Mouse (Mus musculus) erythroblast, adult 5-6 weeks (primary cell): Measurements from ENCODE around the gene Gzmf. TPM values are rescaled to one million over a fixed set of nuclear protein-coding genes. Genes with fewer than 3 reads are reported as not detected.
"Not testable (repeated sequence)": the region's sequence is repeated elsewhere in the genome, so short reads cannot be mapped to it uniquely, and the experiment has no call there.

Experiments used
- ATAC-seq: replicated peaks from 2 replicates; pipeline ENCODE4 v1.8.0; 2016; ENCODE audit warnings: moderate number of reproducible peaks, mild to moderate bottlenecking, moderate TSS enrichment, inconsistent platforms; ENCODE audit not compliant: poor library complexity, low FRiP score, severe bottlenecking
- total RNA-seq, 2 experiments: library from RNA; stranded (forward) in 1 of 2; stranded (reverse) in 1 of 2; fragments of 150-400 nt in 1 of 2; fragments of 200-764, 138-1000 nt in 1 of 2; gene quantifications; 2 replicates each; pipeline versions ENCODE4 v1.2.3 to v1.2.4; 2015 to 2017; ENCODE audit warnings: low replicate concordance in 2 of 2

Gzmf gene
- total RNA-seq (2015; ENCODE audit: low replicate concordance) (not detected in 2 replicates), total RNA-seq (2017; ENCODE audit: low replicate concordance) (not detected in 2 replicates)

GRCm38 (mm10) chr14:56211317-56211716 is at the start of gene Gzmf:
Gene Gzmf, minus strand, starts transcription at chr14:56211417.
- no peak for ATAC-seq

- no peak for ATAC-seq
These were observed 29.2 kb upstream of the Gzmf start for GRCm38 (mm10) chr14:56240409-56240808.

GRCm38 (mm10) chr14:56234556-56234955 is 23.3 kb upstream of the Gzmf start, which contains the start of gene Gzmc:
Gene Gzmc, minus strand, starts transcription at chr14:56234656.
- ATAC-seq: no peak

GRCm38 (mm10) chr14:56205613-56206012 is 5.6 kb downstream of the Gzmf start:
- no peak for ATAC-seq

- not testable (repeated sequence) for ATAC-seq
These were observed 6.2 kb downstream of the Gzmf start for GRCm38 (mm10) chr14:56205021-56205420.

GRCm38 (mm10) chr14:56203975-56204374 is 7.2 kb downstream of the Gzmf start:
- peak; percentile 65; the same call in 1 of the 2 replicates for ATAC-seq

GRCm38 (mm10) chr14:56186946-56187345 is 24.3 kb downstream of the Gzmf start:
- no peak for ATAC-seq

- ATAC-seq: no peak
These were observed 24.7 kb downstream of the Gzmf start for GRCm38 (mm10) chr14:56186521-56186920.

- not testable (repeated sequence) for ATAC-seq
These were observed 33.6 kb downstream of the Gzmf start for GRCm38 (mm10) chr14:56177651-56178050.

GRCm38 (mm10) chr14:56174499-56174898 is 36.7 kb downstream of the Gzmf start, which contains the start of gene Gzmn:
Gene Gzmn, minus strand, starts transcription at chr14:56174599.
- no peak for ATAC-seq

GRCm38 (mm10) chr14:56173396-56173795 is 37.8 kb downstream of the Gzmf start:
- ATAC-seq: no peak

GRCm38 (mm10) chr14:56172744-56173143 is 38.5 kb downstream of the Gzmf start:
- no peak for ATAC-seq

- ATAC-seq: no peak
These were observed 43.2 kb downstream of the Gzmf start for GRCm38 (mm10) chr14:56168009-56168408.

GRCm38 (mm10) chr14:56162109-56162508 is 49.1 kb downstream of the Gzmf start:
- ATAC-seq: no peak

GRCm38 (mm10) chr14:56159479-56159878 is 51.7 kb downstream of the Gzmf start, which contains the start of gene Gzmg:
Gene Gzmg, minus strand, starts transcription at chr14:56159579.
- not testable (repeated sequence) for ATAC-seq

- ATAC-seq: no peak
These were observed 55.9 kb downstream of the Gzmf start for GRCm38 (mm10) chr14:56155340-56155739.

Other genes starting within 250 kb of the Gzmf start
- gene Mcpt1, start 193.4 kb downstream of the Gzmf start, total RNA-seq (2015; ENCODE audit: low replicate concordance): not detected in 2 replicates
- not detected in 2 replicates for gene Mcpt1, start 193.4 kb downstream of the Gzmf start, total RNA-seq (2017; ENCODE audit: low replicate concordance)
- not detected in 2 replicates for gene Mcpt9, start 180.9 kb downstream of the Gzmf start, total RNA-seq (2015; ENCODE audit: low replicate concordance)
- gene Mcpt9, start 180.9 kb downstream of the Gzmf start, total RNA-seq (2017; ENCODE audit: low replicate concordance): not detected in 2 replicates
- not detected in 2 replicates for gene Mcpt2, start 169.4 kb downstream of the Gzmf start, total RNA-seq (2015; ENCODE audit: low replicate concordance)
- gene Mcpt2, start 169.4 kb downstream of the Gzmf start, total RNA-seq (2017; ENCODE audit: low replicate concordance): 0.84 TPM in 1 of 2 replicates, not detected in the other
- gene Mcpt4, start 149.1 kb downstream of the Gzmf start, total RNA-seq (2015; ENCODE audit: low replicate concordance): not detected in 2 replicates
- not detected in 2 replicates for gene Mcpt4, start 149.1 kb downstream of the Gzmf start, total RNA-seq (2017; ENCODE audit: low replicate concordance)
- gene Mcpt8, start 126.1 kb downstream of the Gzmf start, total RNA-seq (2015; ENCODE audit: low replicate concordance): 205 and 289 TPM in 2 replicates
- gene Mcpt8, start 126.1 kb downstream of the Gzmf start, total RNA-seq (2017; ENCODE audit: low replicate concordance): 98.4 and 115 TPM in 2 replicates
- 413 and 487 TPM in 2 replicates for gene Ctsg, start 108.8 kb downstream of the Gzmf start, total RNA-seq (2015; ENCODE audit: low replicate concordance)
- 257 and 291 TPM in 2 replicates for gene Ctsg, start 108.8 kb downstream of the Gzmf start, total RNA-seq (2017; ENCODE audit: low replicate concordance)
- not detected in 2 replicates for gene Gzme, start 90.8 kb downstream of the Gzmf start, total RNA-seq (2015; ENCODE audit: low replicate concordance)
- not detected in 2 replicates for gene Gzme, start 90.8 kb downstream of the Gzmf start, total RNA-seq (2017; ENCODE audit: low replicate concordance)
- not detected in 2 replicates for gene Gzmd, start 78.8 kb downstream of the Gzmf start, total RNA-seq (2015; ENCODE audit: low replicate concordance)
- gene Gzmd, start 78.8 kb downstream of the Gzmf start, total RNA-seq (2017; ENCODE audit: low replicate concordance): not detected in 2 replicates
- gene Gzmg, start 51.8 kb downstream of the Gzmf start, total RNA-seq (2015; ENCODE audit: low replicate concordance): not detected in 2 replicates
- not detected in 2 replicates for gene Gzmg, start 51.8 kb downstream of the Gzmf start, total RNA-seq (2017; ENCODE audit: low replicate concordance)
- gene Gzmn, start 36.8 kb downstream of the Gzmf start, total RNA-seq (2015; ENCODE audit: low replicate concordance): not detected in 2 replicates
- not detected in 2 replicates for gene Gzmn, start 36.8 kb downstream of the Gzmf start, total RNA-seq (2017; ENCODE audit: low replicate concordance)
- not detected in 2 replicates for gene Gzmc, start 23.2 kb upstream of the Gzmf start, total RNA-seq (2015; ENCODE audit: low replicate concordance)
- gene Gzmc, start 23.2 kb upstream of the Gzmf start, total RNA-seq (2017; ENCODE audit: low replicate concordance): not detected in 2 replicates
- 1.3 TPM in 1 of 2 replicates, not detected in the other for gene Gzmb, start 50.8 kb upstream of the Gzmf start, total RNA-seq (2015; ENCODE audit: low replicate concordance)
- not detected in 2 replicates for gene Gzmb, start 50.8 kb upstream of the Gzmf start, total RNA-seq (2017; ENCODE audit: low replicate concordance)
- gene Atp12a, start 153.7 kb upstream of the Gzmf start, total RNA-seq (2015; ENCODE audit: low replicate concordance): not detected in 2 replicates
- not detected in 2 replicates for gene Atp12a, start 153.7 kb upstream of the Gzmf start, total RNA-seq (2017; ENCODE audit: low replicate concordance)
- not detected in 2 replicates for gene Rnf17, start 191.2 kb upstream of the Gzmf start, total RNA-seq (2015; ENCODE audit: low replicate concordance)
- 5.4 TPM in 1 of 2 replicates, not detected in the other for gene Rnf17, start 191.2 kb upstream of the Gzmf start, total RNA-seq (2017; ENCODE audit: low replicate concordance)